Mouse (Mus musculus): ENCODE results near the gene Artn.
A peak's percentile ranks its signal among the peaks of the same experiment; 100 is the strongest.

- TF ChIP-seq CTCF (IDR thresholded peaks at IDR 0.05; ENCODE audit: low read depth) (peak; percentile 70), EP300 (IDR thresholded peaks at IDR 0.05; ENCODE audit: low read depth) (no peak)
These were observed 1.3 kb downstream of the Artn start for GRCm38 (mm10) chr4:117928234-117928633.

Measured in heart, postnatal 0 days (tissue).